Mouse (Mus musculus) midbrain, postnatal 0 days (tissue): ENCODE results near the gene Olfr472. TPM values are rescaled to one million over a fixed set of nuclear protein-coding genes. Genes with fewer than 3 reads are reported as not detected.
"Not testable (repeated sequence)": the region's sequence is repeated elsewhere in the genome, so short reads cannot be mapped to it uniquely, and the experiment has no call there.

Experiments
- ATAC-seq: fragments of 200-750 bp; cut with Nextera tagmentation; 2 replicates; pipeline ENCODE4 v1.8.0; 2017; ENCODE audit warnings: moderate number of reproducible peaks, mild to moderate bottlenecking, moderate TSS enrichment, moderate library complexity; ENCODE audit not compliant: low FRiP score
- DNase-seq: peaks from one replicate; pipeline ENCODE4 v3.0.0-alpha.2; 2015; ENCODE audit warnings: low spot score
- H3K27ac ChIP-seq: fragments of 300-500 bp; sonication (generic); 2 replicates; pipeline ENCODE4 v1.5.1; 2014; ENCODE audit warnings: low read depth, mild to moderate bottlenecking, low read length, mixed read lengths
- H3K27me3 ChIP-seq: fragments of 300-500 bp; sonication (generic); 2 replicates; pipeline ENCODE4 v1.6.1; 2014; ENCODE audit warnings: low read length, control low read depth, mixed read lengths; ENCODE audit not compliant: insufficient read depth
- H3K36me3 ChIP-seq: fragments of 300-500 bp; sonication (generic); 2 replicates; pipeline ENCODE4 v1.6.1; 2014; ENCODE audit warnings: low read length, control low read depth, mixed read lengths; ENCODE audit not compliant: insufficient read depth
- H3K4me1 ChIP-seq: fragments of 300-500 bp; sonication (generic); 2 replicates; pipeline ENCODE4 v1.6.1; 2014; ENCODE audit warnings: mild to moderate bottlenecking, control low read depth, antibody characterized with exemption, low read length, mixed read lengths; ENCODE audit not compliant: insufficient read depth
- H3K4me2 ChIP-seq: fragments of 300-500 bp; sonication (generic); 2 replicates; pipeline ENCODE4 v1.6.1; 2014; ENCODE audit warnings: low read depth, mild to moderate bottlenecking, low read length, mixed read lengths; ENCODE audit not compliant: poor library complexity, severe bottlenecking
- H3K4me3 ChIP-seq: fragments of 300-500 bp; sonication (generic); 2 replicates; pipeline ENCODE4 v1.5.1; 2014; ENCODE audit warnings: low read depth, mild to moderate bottlenecking, low read length, moderate library complexity
- H3K9ac ChIP-seq: fragments of 300-500 bp; sonication (generic); replicated peaks from 2 replicates; pipeline ENCODE4 v1.6.1; 2014; ENCODE audit warnings: mild to moderate bottlenecking, low read length, moderate library complexity, mixed read lengths; ENCODE audit not compliant: poor library complexity, severe bottlenecking
- H3K9me3 ChIP-seq: fragments of 300-500 bp; sonication (generic); 2 replicates; pipeline ENCODE4 v1.6.1; 2016; ENCODE audit warnings: low read length, control low read depth
- CTCF ChIP-seq: IDR thresholded peaks from 2 replicates; pipeline ENCODE4 v1.5.1; 2016; ENCODE audit warnings: antibody characterized with exemption, mild to moderate bottlenecking
- WGBS: fragments of 180-500 bp; shearing (Covaris S2); extraction: QIAGEN DNeasy Blood & Tissue Kit; methylation state at CpG from one replicate; pipeline ENCODE4 v1.1.7; 2014; 5-methylcytosine and 5-hydroxymethylcytosine counted together
- polyA plus RNA-seq: library from polyadenylated mRNA; unstranded; fragments of >200 nt; fragmentation: Nextera tagmentation; extraction: Ambion mirVana; gene quantifications from 2 replicates; pipeline ENCODE4 v1.2.1, GENCODE M21; 2015
- total RNA-seq: library from RNA; depleted of rRNA; stranded (reverse); fragments of >200 nt; gene quantifications from 2 replicates; pipeline ENCODE4 v1.2.3, GENCODE M21; 2014; rRNA removed

Olfr472 gene
- total RNA-seq: not detected in 2 replicates
- polyA plus RNA-seq: not detected in 2 replicates

GRCm38 (mm10) chr7:107897602-107898001 lies at the start of gene Olfr472:
Gene Olfr472, plus strand, starts transcription at chr7:107897902.
- Histone ChIP-seq H3K9ac (no peak within 1 kb of the TSS), H3K9me3 (no peaks in the 10 kb centered on the region), H3K27ac (no peak within 1 kb of the TSS), H3K27me3 (no peaks in the 10 kb centered on the region), H3K4me3 (no peak within 1 kb of the TSS), H3K4me2 (no peak within 1 kb of the TSS), H3K36me3 (no peaks in the 10 kb centered on the region), H3K4me1 (no peaks in the 10 kb centered on the region)
- no peak for DNase-seq
- no peak for ATAC-seq
- no peak for TF ChIP-seq CTCF

GRCm38 (mm10) chr7:107930146-107930545 lies 32.4 kb downstream of the Olfr472 start, which contains the start of gene Olfr473:
Gene Olfr473, plus strand, starts transcription at chr7:107930446.
- 100% methylated on average over 1 of the region's 1 CpGs for WGBS
- ATAC-seq: no peak
- Histone ChIP-seq H3K9ac (no peak within 1 kb of the TSS), H3K4me2 (no peak within 1 kb of the TSS), H3K4me3 (no peak within 1 kb of the TSS), H3K27me3 (no peaks in the 10 kb centered on the region), H3K9me3 (no peaks in the 10 kb centered on the region), H3K27ac (no peak within 1 kb of the TSS), H3K4me1 (no peaks in the 10 kb centered on the region), H3K36me3 (no peaks in the 10 kb centered on the region)
- no peak for TF ChIP-seq CTCF
- no peak for DNase-seq

- not testable (repeated sequence) for H3K4me1 ChIP-seq, H3K27me3 ChIP-seq, H3K36me3 ChIP-seq, H3K27ac ChIP-seq, ATAC-seq, H3K4me3 ChIP-seq, DNase-seq, H3K4me2 ChIP-seq, H3K9me3 ChIP-seq, H3K9ac ChIP-seq
- 98% methylated on average over 12 of the region's 12 CpGs for WGBS
Observed at GRCm38 (mm10) chr7:107952539-107952938, 54.8 kb downstream of the Olfr472 start.

- Histone ChIP-seq H3K9ac (no peak within 1 kb of the TSS), H3K27ac (no peak within 1 kb of the TSS), H3K4me3 (no peak within 1 kb of the TSS), H3K27me3 (no peaks in the 10 kb centered on the region), H3K4me2 (no peak within 1 kb of the TSS), H3K4me1 (no peaks in the 10 kb centered on the region), H3K36me3 (no peaks in the 10 kb centered on the region), H3K9me3 (no peaks in the 10 kb centered on the region)
- no peak for ATAC-seq
- no peak for TF ChIP-seq CTCF
- 83% methylated on average over 1 of the region's 1 CpGs for WGBS
- no peak for DNase-seq
Observed at GRCm38 (mm10) chr7:107954343-107954742, 56.6 kb downstream of the Olfr472 start, which contains the start of gene Olfr474. Gene Olfr474, plus strand, starts transcription at chr7:107954643.

Other genes starting within 250 kb of the Olfr472 start
- not detected in 2 replicates for gene Cyb5r2, start 139.9 kb upstream of the Olfr472 start, total RNA-seq
- 0.47 and 0.60 TPM in 2 replicates for gene Cyb5r2, start 139.9 kb upstream of the Olfr472 start, polyA plus RNA-seq
- not detected in 2 replicates for gene Ovch2, start 96.7 kb upstream of the Olfr472 start, total RNA-seq
- gene Ovch2, start 96.7 kb upstream of the Olfr472 start, polyA plus RNA-seq: not detected in 2 replicates
- not detected in 2 replicates for gene Olfr467, start 85.6 kb upstream of the Olfr472 start, total RNA-seq
- not detected in 2 replicates for gene Olfr467, start 85.6 kb upstream of the Olfr472 start, polyA plus RNA-seq
- gene Olfr469, start 72.4 kb upstream of the Olfr472 start, total RNA-seq: not detected in 2 replicates
- gene Olfr469, start 72.4 kb upstream of the Olfr472 start, polyA plus RNA-seq: not detected in 2 replicates
- not detected in 2 replicates for gene Olfr470, start 50.4 kb upstream of the Olfr472 start, total RNA-seq
- not detected in 2 replicates for gene Olfr470, start 50.4 kb upstream of the Olfr472 start, polyA plus RNA-seq
- not detected in 2 replicates for gene Olfr473, start 32.5 kb downstream of the Olfr472 start, total RNA-seq
- gene Olfr473, start 32.5 kb downstream of the Olfr472 start, polyA plus RNA-seq: not detected in 2 replicates
- not detected in 2 replicates for gene Olfr474, start 56.7 kb downstream of the Olfr472 start, total RNA-seq
- not detected in 2 replicates for gene Olfr474, start 56.7 kb downstream of the Olfr472 start, polyA plus RNA-seq
- gene Olfr476, start 66.9 kb downstream of the Olfr472 start, total RNA-seq: not detected in 2 replicates
- not detected in 2 replicates for gene Olfr476, start 66.9 kb downstream of the Olfr472 start, polyA plus RNA-seq
- gene Olfr477, start 88.8 kb downstream of the Olfr472 start, total RNA-seq: not detected in 2 replicates
- not detected in 2 replicates for gene Olfr477, start 88.8 kb downstream of the Olfr472 start, polyA plus RNA-seq
- not detected in 2 replicates for gene Olfr478, start 136.1 kb downstream of the Olfr472 start, total RNA-seq
- not detected in 2 replicates for gene Olfr478, start 136.1 kb downstream of the Olfr472 start, polyA plus RNA-seq
- gene Olfr479, start 152.8 kb downstream of the Olfr472 start, total RNA-seq: not detected in 2 replicates
- not detected in 2 replicates for gene Olfr479, start 152.8 kb downstream of the Olfr472 start, polyA plus RNA-seq
- not detected in 2 replicates for gene Olfr480, start 169.4 kb downstream of the Olfr472 start, total RNA-seq
- not detected in 2 replicates for gene Olfr480, start 169.4 kb downstream of the Olfr472 start, polyA plus RNA-seq
- gene Olfr481, start 182.0 kb downstream of the Olfr472 start, total RNA-seq: not detected in 2 replicates
- gene Olfr481, start 182.0 kb downstream of the Olfr472 start, polyA plus RNA-seq: not detected in 2 replicates
- gene Olfr482, start 199.7 kb downstream of the Olfr472 start, total RNA-seq: not detected in 2 replicates
- gene Olfr482, start 199.7 kb downstream of the Olfr472 start, polyA plus RNA-seq: 0.11 TPM in 1 of 2 replicates, not detected in the other
- gene Olfr483, start 202.9 kb downstream of the Olfr472 start, total RNA-seq: not detected in 2 replicates
- not detected in 2 replicates for gene Olfr483, start 202.9 kb downstream of the Olfr472 start, polyA plus RNA-seq
- not detected in 2 replicates for gene Olfr484, start 229.5 kb downstream of the Olfr472 start, total RNA-seq
- not detected in 2 replicates for gene Olfr484, start 229.5 kb downstream of the Olfr472 start, polyA plus RNA-seq